Mouse (Mus musculus): ENCODE data around the gene Zfp933. TPM values are rescaled to one million over a fixed set of nuclear protein-coding genes. Genes with fewer than 3 reads are reported as not detected.
A peak's percentile ranks its signal among the peaks of the same experiment; 100 is the strongest.
"Not testable (repeated sequence)": the region's sequence is repeated elsewhere in the genome, so short reads cannot be mapped to it uniquely, and the experiment has no call there.

Gene Zfp933
- total RNA-seq, 2 experiments from 2014 or later, result 7.1 to 7.9 TPM

- DNase-seq, result no peak
- intact Hi-C loops (cut with DNase I), result no loop called here
Measured at GRCm38 (mm10) chr4:147866056-147866455, 17.9 kb upstream of the Zfp933 start.

GRCm38 (mm10) chr4:147865651-147866050 lies 17.5 kb upstream of the Zfp933 start:
- DNase-seq, result no peak
- intact Hi-C loops (cut with DNase I), result no loop called here

GRCm38 (mm10) chr4:147862051-147862450 lies 13.9 kb upstream of the Zfp933 start:
- intact Hi-C loops (cut with DNase I), result no loop called here
- DNase-seq, result no peak

- intact Hi-C loops (cut with DNase I), result no loop called here
- no peak for DNase-seq
Measured at GRCm38 (mm10) chr4:147850776-147851175, 2.6 kb upstream of the Zfp933 start.

- intact Hi-C loops (cut with DNase I), result no loop called here
- DNase-seq, result no peak
Measured at GRCm38 (mm10) chr4:147848584-147848991, 422 bp upstream of the Zfp933 start.

GRCm38 (mm10) chr4:147842871-147843270 lies 5.3 kb downstream of the Zfp933 start:
- intact Hi-C loops (cut with DNase I), result no loop called here
- no peak for DNase-seq

GRCm38 (mm10) chr4:147839282-147839681 lies 8.9 kb downstream of the Zfp933 start:
- peak; percentile 13 to 63 for DNase-seq
- intact Hi-C loops (cut with DNase I), result not testable (repeated sequence)

GRCm38 (mm10) chr4:147824389-147824788 lies 23.8 kb downstream of the Zfp933 start:
- intact Hi-C loops (cut with DNase I), result no loop called here
- DNase-seq, result no peak

- intact Hi-C loops (cut with DNase I), result not testable (repeated sequence)
Measured at GRCm38 (mm10) chr4:147821414-147821813, 26.8 kb downstream of the Zfp933 start.

GRCm38 (mm10) chr4:147819659-147820058 lies 28.5 kb downstream of the Zfp933 start:
- intact Hi-C loops (cut with DNase I), result not testable (repeated sequence)

More at GRCm38 (mm10) chr4:147821414-147821813, 26.8 kb downstream of the Zfp933 start:
- DNase-seq, result not testable (repeated sequence)

GRCm38 (mm10) chr4:147814592-147815167 lies 33.5 kb downstream of the Zfp933 start:
- intact Hi-C loops (cut with DNase I), result no loop called here
- DNase-seq, result no peak

More at GRCm38 (mm10) chr4:147819659-147820058, 28.5 kb downstream of the Zfp933 start:
- not testable (repeated sequence) for DNase-seq

GRCm38 (mm10) chr4:147813249-147813765 lies 34.9 kb downstream of the Zfp933 start:
- intact Hi-C loops (cut with DNase I), result no loop called here
- DNase-seq, result no peak

GRCm38 (mm10) chr4:147809966-147810304 lies 38.2 kb downstream of the Zfp933 start:
- intact Hi-C loops (cut with DNase I); DNase-seq: not testable (repeated sequence)

- intact Hi-C loops (cut with DNase I); DNase-seq: not testable (repeated sequence)
Measured at GRCm38 (mm10) chr4:147809292-147809965, 38.7 kb downstream of the Zfp933 start, which contains the start of gene Zfp984. Gene Zfp984, minus strand, starts transcription at chr4:147809788.

GRCm38 (mm10) chr4:147808483-147808882 lies 39.7 kb downstream of the Zfp933 start:
- DNase-seq; intact Hi-C loops (cut with DNase I): not testable (repeated sequence)

GRCm38 (mm10) chr4:147795308-147795707 lies 52.9 kb downstream of the Zfp933 start:
- intact Hi-C loops (cut with DNase I); DNase-seq: not testable (repeated sequence)

- intact Hi-C loops (cut with DNase I); DNase-seq: not testable (repeated sequence)
Measured at GRCm38 (mm10) chr4:147794026-147794665, 54.0 kb downstream of the Zfp933 start.

- intact Hi-C loops (cut with DNase I); DNase-seq: not testable (repeated sequence)
Measured at GRCm38 (mm10) chr4:147793390-147793916, 54.7 kb downstream of the Zfp933 start.

GRCm38 (mm10) chr4:147791729-147792128 lies 56.4 kb downstream of the Zfp933 start:
- intact Hi-C loops (cut with DNase I); DNase-seq: not testable (repeated sequence)
